Mouse (Mus musculus) intestine, embryonic 16.5 days (tissue): Measurements from ENCODE around the gene Usp49. TPM values are rescaled to one million over a fixed set of nuclear protein-coding genes. Genes with fewer than 3 reads are reported as not detected.
A peak's percentile ranks its signal among the peaks of the same experiment; 100 is the strongest.
"Not testable (repeated sequence)": the region's sequence is repeated elsewhere in the genome, so short reads cannot be mapped to it uniquely, and the experiment has no call there.

Experiments used
- ATAC-seq: fragments of 200-750 bp; cut with Nextera tagmentation; 2 replicates; pipeline ENCODE4 v1.8.0; 2017; ENCODE audit warnings: moderate TSS enrichment, moderate library complexity
- H3K27ac ChIP-seq: fragments of 300-500 bp; sonication (generic); 2 replicates; pipeline ENCODE4 v1.5.1; 2014; ENCODE audit warnings: mild to moderate bottlenecking, low read length
- H3K27me3 ChIP-seq: fragments of 300-500 bp; sonication (generic); replicated peaks from 2 replicates; pipeline ENCODE4 v1.6.1; 2014; ENCODE audit warnings: low read length, control low read depth, mixed read lengths; ENCODE audit not compliant: control insufficient read depth, insufficient read depth
- H3K36me3 ChIP-seq: fragments of 300-500 bp; sonication (generic); 2 replicates; pipeline ENCODE4 v1.6.1; 2014; ENCODE audit warnings: low read length, control low read depth; ENCODE audit not compliant: control insufficient read depth, insufficient read depth
- H3K4me1 ChIP-seq: fragments of 300-500 bp; sonication (generic); 2 replicates; pipeline ENCODE4 v1.6.1; 2014; ENCODE audit warnings: low read length, control low read depth, mixed read lengths; ENCODE audit not compliant: control insufficient read depth, insufficient read depth
- H3K4me2 ChIP-seq: fragments of 300-500 bp; sonication (generic); 2 replicates; pipeline ENCODE4 v1.6.1; 2014; ENCODE audit warnings: low read depth, low read length, control low read depth
- H3K4me3 ChIP-seq: fragments of 300-500 bp; sonication (generic); 2 replicates; pipeline ENCODE4 v1.5.1; 2014; ENCODE audit warnings: mild to moderate bottlenecking, low read length
- H3K9ac ChIP-seq: fragments of 300-500 bp; sonication (generic); 2 replicates; pipeline ENCODE4 v1.6.1; 2014; ENCODE audit warnings: low read depth, low read length
- H3K9me3 ChIP-seq: fragments of 300-500 bp; sonication (generic); 2 replicates; pipeline ENCODE4 v1.6.1; 2016; ENCODE audit warnings: low read length, control low read depth; ENCODE audit not compliant: control insufficient read depth
- WGBS: fragments of 180-500 bp; shearing (Covaris S2); extraction: QIAGEN DNeasy Blood & Tissue Kit; methylation state at CpG from one replicate; pipeline ENCODE4 v1.1.7; 2014; 5-methylcytosine and 5-hydroxymethylcytosine counted together
- polyA plus RNA-seq: library from polyadenylated mRNA; unstranded; fragments of >200 nt; fragmentation: Nextera tagmentation; extraction: Ambion mirVana; gene quantifications from 2 replicates; pipeline ENCODE4 v1.2.1, GENCODE M21; 2015

Usp49 gene
- polyA plus RNA-seq, 1 experiment from 2014 or later: 3.8 TPM

DNA sequence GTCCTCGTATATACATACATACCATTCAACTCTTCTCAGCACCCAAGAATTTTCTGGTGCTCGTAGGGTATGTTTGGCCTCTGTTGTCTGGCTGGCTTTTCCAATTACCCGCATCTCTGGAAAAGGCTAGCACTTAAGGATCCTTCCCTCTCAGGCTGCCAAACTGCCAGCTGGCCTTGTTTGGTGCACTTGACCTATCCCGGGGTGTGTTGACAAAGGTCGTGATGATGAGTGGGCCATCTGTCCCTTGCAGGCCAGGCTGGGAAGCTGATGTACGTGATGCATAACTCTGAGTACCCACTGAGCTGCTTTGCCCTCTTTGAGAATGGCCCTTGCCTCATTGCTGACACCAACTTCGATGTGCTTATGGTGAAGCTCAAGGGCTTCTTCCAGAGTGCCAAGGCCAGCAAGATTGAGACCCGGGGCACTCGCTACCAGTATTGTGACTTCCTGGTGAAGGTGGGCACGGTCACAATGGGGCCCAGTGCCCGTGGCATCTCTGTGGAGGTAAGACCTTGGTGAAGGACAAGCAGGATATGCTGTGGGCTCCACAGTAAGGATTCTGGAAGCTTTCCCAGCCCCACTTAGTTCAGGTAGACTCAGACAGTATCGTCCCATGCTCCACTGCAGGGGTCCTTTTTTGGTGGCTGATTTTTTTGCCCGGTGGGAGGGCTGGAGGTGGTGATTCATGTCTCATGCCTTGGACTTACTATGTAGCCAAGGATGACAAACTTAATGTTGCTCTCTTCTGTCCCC lies 11.8 kb upstream of the Usp49 start:
- Histone ChIP-seq H3K9me3 (no peaks in the 10 kb centered on the region), H3K27me3 (no peaks in the 10 kb centered on the region), H3K36me3 (peaks cover 21% of the 10 kb centered on the region), H3K4me2 (no peak overlapping the region), H3K9ac (no peak overlapping the region), H3K4me1 (no peaks in the 10 kb centered on the region), H3K4me3 (no peak overlapping the region), H3K27ac (no peak overlapping the region)
- no peak for ATAC-seq
- WGBS: 85% methylated on average over 13 of the region's 13 CpGs

DNA sequence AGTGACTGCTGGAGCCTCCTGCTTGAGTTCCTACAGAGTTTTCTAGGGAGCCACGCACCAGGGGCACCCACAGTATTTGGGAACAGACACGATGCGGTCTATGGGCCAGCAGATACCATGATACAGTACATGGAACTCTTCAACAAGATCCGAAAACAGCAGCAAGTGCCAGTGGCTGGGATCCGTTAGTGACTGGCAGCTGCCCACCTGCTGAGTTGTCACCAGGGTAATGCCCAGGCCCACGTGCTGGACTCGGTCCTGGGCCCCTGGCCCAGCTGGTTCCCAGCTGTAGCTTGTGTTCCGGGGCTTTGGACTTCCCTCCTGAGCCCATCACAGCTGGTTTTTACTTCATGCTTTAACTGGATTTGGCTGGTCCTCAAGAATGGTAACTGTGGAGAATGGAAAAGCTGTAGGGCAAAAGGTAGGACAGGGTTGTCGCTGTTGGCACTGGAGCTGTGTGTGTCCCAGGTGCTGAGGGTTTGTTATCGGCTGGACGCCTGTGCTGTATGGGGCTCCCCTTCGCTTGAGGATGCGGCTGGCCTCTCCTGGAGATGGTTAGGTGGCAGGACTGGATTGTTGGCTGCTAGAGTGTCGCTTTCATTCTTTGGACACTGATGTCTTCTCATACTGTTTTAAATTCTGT lies 7.5 kb upstream of the Usp49 start:
- H3K9me3 ChIP-seq: no peaks in the 10 kb centered on the region
- no peaks in the 10 kb centered on the region for H3K4me1 ChIP-seq
- H3K4me2 ChIP-seq: no peak overlapping the region
- no peak overlapping the region for H3K9ac ChIP-seq
- no peak for ATAC-seq
- H3K27me3 ChIP-seq: no peaks in the 10 kb centered on the region
- WGBS: 92% methylated on average over 14 of the region's 14 CpGs
- H3K4me3 ChIP-seq: no peak overlapping the region
- peaks cover 21% of the 10 kb centered on the region for H3K36me3 ChIP-seq
- no peak overlapping the region for H3K27ac ChIP-seq

DNA sequence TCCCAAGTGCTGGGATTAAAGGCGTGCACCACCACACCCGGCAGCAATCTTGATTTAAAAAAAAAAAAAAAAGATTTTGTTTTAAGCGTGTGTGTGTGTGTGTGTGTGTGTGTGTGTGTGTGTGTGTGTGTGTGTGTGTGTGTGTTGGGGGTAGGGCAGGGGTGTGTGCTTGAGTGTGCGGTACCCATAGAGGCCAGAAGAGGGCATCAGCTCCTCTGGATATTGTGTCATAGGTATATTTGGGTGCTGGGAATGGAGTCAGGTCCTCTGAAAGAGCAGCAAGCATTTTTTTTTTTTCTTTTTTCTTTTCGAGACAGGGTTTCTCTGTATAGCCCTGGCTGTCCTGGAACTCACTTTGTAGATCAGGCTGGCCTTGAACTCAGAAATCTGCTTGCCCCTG lies 5.9 kb upstream of the Usp49 start:
- H3K4me2 ChIP-seq, ATAC-seq, H3K27ac ChIP-seq, H3K9ac ChIP-seq, H3K4me3 ChIP-seq, H3K4me1 ChIP-seq, H3K27me3 ChIP-seq, H3K9me3 ChIP-seq: not testable (repeated sequence)
- whole genome bisulfite sequencing: 94% methylated on average over 5 of the region's 5 CpGs
- H3K36me3 ChIP-seq: peaks cover 18% of the 10 kb centered on the region

DNA sequence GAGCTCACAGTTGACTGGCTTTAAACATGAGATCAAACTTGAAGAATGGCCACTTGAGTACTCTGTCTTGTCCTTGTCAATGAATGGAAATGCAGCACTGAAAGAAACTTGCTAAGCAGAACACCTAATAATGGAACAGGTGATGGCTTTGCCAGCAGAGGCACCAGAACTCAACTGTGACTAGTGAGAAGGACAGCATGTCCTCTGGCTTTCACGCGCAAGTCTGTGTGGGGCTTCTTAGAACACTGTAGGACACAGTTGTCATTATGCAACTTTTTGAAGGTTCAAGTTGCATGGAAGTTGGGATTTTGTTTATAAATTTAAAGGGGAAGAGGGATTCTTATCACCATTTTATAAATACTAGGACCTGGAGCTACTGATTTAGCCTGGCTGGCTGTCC lies 5.4 kb upstream of the Usp49 start:
- Histone ChIP-seq H3K4me2 (no peak overlapping the region), H3K4me1 (no peaks in the 10 kb centered on the region; the same call in 1 of the 2 replicates), H3K9ac (no peak overlapping the region), H3K9me3 (no peaks in the 10 kb centered on the region), H3K27ac (no peak overlapping the region), H3K4me3 (no peak overlapping the region), H3K36me3 (peaks cover 18% of the 10 kb centered on the region), H3K27me3 (no peaks in the 10 kb centered on the region)
- 100% methylated on average over 2 of the region's 2 CpGs for WGBS
- no peak for ATAC-seq

DNA sequence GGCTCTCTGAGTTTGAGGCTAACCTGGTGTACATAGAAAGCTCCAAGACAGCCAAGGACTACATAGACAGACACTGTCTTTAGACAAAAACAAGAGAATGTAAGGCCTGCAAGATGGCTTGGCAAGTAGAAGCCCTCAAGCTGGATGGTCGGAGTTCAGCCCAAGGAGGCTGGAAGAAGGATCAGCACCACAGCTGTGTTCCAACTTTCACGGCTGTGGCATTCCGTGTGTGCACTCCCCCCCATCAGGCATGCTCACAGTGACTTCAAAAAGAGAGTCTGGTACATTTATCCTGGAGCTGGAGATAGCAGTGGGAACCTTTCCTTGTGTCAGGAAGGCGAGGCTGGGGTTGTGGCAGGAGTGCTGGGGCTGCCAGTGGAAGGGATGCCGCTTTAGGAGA lies 4.5 kb upstream of the Usp49 start:
- Histone ChIP-seq H3K4me1 (no peaks in the 10 kb centered on the region; the same call in 1 of the 2 replicates), H3K4me2 (no peak overlapping the region), H3K27me3 (no peaks in the 10 kb centered on the region), H3K9ac (no peak overlapping the region), H3K27ac (no peak overlapping the region), H3K4me3 (no peak overlapping the region), H3K36me3 (peaks cover 18% of the 10 kb centered on the region), H3K9me3 (no peaks in the 10 kb centered on the region)
- no peak for ATAC-seq
- WGBS: 86% methylated on average over 5 of the region's 5 CpGs

DNA sequence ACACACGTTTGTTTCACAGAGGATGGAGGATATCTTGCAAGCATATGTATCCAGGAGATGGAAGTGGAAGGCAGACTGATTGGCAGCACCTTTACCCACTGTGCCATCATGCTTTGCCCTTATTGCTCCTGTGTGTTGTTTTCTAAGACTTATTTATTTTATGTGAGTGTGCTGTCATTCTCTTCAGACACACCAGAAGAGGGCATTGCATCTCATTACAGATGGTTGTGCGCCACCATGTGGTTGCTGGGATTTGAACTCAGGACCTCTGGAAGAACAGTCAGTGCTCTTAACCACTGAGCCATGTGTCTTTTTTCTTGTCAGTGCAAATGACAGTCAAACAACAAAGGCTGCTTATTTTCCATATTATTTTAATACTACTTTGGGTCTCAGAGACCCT lies 2.7 kb upstream of the Usp49 start:
- 83% methylated on average over 2 of the region's 2 CpGs for WGBS
- H3K9me3 ChIP-seq: no peaks in the 10 kb centered on the region
- H3K9ac ChIP-seq: no peak overlapping the region
- H3K4me1 ChIP-seq: peaks cover 6% of the 10 kb centered on the region
- H3K4me3 ChIP-seq: peak overlapping the region; percentile 72; the same call in 1 of the 2 replicates
- peaks cover 12% of the 10 kb centered on the region for H3K36me3 ChIP-seq
- H3K27me3 ChIP-seq: no peaks in the 10 kb centered on the region
- no peak overlapping the region; the same call in 1 of the 2 replicates for H3K27ac ChIP-seq
- peak overlapping the region; percentile 84 for H3K4me2 ChIP-seq
- ATAC-seq: no peak

DNA sequence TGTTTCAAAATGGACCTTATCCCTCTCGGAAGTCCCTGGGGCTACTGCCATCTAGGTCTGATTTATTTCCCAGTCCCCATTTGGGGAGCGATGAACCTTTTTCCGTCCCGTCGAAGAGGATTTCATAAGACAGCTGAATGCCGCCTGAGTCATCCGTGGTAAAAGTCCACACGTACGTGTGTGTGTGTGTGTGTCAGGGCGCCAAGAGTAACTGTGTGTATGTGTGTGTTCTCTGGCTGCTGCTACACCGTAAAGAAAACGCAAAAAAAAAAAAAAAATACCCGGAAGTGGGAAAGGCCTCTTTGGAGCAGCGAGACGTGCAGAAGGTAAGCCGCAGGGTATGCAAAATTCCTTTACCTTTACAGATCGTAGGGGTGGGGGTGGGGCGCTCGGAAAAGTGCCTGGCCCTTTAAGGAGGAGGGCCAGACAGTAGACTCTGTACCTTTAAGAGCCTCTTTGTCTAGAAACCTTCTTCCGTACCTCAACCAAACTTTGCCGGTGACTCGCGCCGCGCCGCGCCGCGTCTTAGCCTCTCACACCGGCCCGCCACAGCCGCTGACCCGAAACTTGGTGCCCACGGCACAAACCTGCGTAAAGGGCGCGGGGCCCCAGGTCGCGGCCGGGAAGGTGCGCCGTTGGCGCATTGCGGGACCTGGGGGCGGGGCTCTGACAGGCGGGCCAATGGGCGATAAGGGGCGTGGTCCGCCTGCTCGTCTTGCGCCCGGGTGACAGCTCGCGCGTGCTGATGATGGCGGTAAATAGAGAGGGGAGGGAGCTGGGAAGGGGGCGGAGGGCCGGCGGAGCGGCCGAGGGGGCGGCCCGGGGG lies 1.4 kb upstream of the Usp49 start:
- Histone ChIP-seq H3K4me2 (peak overlapping the region; percentile 84), H3K27me3 (no peaks in the 10 kb centered on the region), H3K4me3 (peak overlapping the region; percentile 72), H3K4me1 (peaks cover 6% of the 10 kb centered on the region), H3K9me3 (no peaks in the 10 kb centered on the region), H3K9ac (peak overlapping the region; percentile 68), H3K27ac (peak overlapping the region; percentile 94), H3K36me3 (0 out of 2 replicates have a peak, but pooled peaks cover 1% of the 10 kb centered on the region)
- WGBS: under 1% methylated on average over 63 of the region's 63 CpGs
- ATAC-seq: peak; percentile 88

DNA sequence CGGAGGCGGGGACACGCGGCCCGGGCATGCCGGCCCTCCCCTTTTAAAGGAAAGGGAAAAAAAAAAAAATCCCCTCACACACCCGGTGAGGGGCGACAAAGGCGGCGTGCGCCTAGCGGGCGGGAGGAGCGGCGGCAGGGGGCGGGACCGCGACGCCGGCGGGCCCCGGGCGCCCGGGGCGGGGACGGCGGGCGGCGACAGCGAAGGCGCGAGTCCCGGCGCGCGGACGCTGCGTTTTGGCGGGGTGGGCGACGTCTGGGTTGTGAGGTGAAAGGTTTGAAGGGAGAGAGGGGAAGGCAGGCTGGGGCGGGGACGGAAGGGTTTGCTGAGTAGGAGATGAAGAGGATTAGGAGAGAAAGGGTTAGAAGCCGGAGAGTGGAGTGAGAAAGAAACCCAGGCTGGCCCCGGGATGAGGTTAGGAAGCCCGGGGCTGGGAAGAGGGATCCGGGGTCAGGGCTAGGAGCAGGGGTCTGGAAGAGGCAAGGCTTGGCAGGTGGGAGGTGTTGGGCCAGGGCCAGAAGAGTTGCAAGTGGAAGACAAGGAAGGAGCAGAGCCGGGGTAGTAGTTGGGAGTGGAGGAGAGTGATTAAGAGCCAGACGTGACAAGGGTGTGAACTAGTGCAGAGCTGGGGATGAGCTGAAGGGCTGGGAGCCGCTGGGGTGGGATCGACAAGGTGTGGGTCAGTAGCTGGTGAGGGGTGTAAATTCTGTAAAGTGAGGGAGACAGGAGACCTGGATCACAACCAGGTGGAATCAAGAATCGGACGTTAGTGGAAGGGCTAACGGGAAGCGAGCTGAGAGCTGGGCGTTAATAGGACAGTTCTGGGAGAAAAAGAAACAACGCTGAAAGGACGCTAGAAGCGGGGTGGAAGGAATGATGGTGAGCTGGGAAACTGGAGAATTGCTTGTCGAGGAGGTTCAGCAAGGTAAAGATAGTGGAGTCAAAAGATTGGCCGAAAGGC lies 493 bp upstream of the Usp49 start:
- WGBS: under 1% methylated on average over 60 of the region's 61 CpGs
- Histone ChIP-seq H3K36me3 (no peaks in the 10 kb centered on the region), H3K4me3 (peak overlapping the region; percentile 72), H3K9ac (peak overlapping the region; percentile 68), H3K9me3 (no peaks in the 10 kb centered on the region), H3K4me2 (peak overlapping the region; percentile 84), H3K27ac (peak overlapping the region; percentile 94), H3K27me3 (no peaks in the 10 kb centered on the region), H3K4me1 (peaks cover 8% of the 10 kb centered on the region)
- ATAC-seq: peak; percentile 45
